Mouse (Mus musculus) brain, embryonic 14.5 days (tissue): ENCODE measurements at regions not wholly inside any gene's neighbourhood (a gene's known extent, or its start where the extent isn't known, plus 50 kb on each side); places are given as distances from the start of the nearest gene placed in this dataset.

ENCODE experiments used
- CTCF ChIP-seq: fragments of 200-500 bp; IDR thresholded peaks from 2 replicates; pipeline ENCODE4 v1.5.1; 2012; ENCODE audit warnings: inconsistent platforms, mild to moderate bottlenecking, moderate library complexity, borderline replicate concordance; ENCODE audit not compliant: insufficient read depth, insufficient read length; ENCODE audit errors: extremely low read depth
- POLR2A ChIP-seq: fragments of 200-500 bp; IDR thresholded peaks from 2 replicates; pipeline ENCODE4 v1.6.1; 2012; ENCODE audit warnings: mild to moderate bottlenecking, inconsistent platforms, borderline replicate concordance; ENCODE audit not compliant: poor library complexity, insufficient read depth, insufficient read length, severe bottlenecking; ENCODE audit errors: extremely low read depth

- TF ChIP-seq POLR2A (no peak), CTCF (no peak)
Measured at GRCm38 (mm10) chr3:37835687-37836086, 111.4 kb upstream of the Gm5148 start.
